14 mouse cellular contexts compared by ENCODE assay signal in the genomic region with DNA sequence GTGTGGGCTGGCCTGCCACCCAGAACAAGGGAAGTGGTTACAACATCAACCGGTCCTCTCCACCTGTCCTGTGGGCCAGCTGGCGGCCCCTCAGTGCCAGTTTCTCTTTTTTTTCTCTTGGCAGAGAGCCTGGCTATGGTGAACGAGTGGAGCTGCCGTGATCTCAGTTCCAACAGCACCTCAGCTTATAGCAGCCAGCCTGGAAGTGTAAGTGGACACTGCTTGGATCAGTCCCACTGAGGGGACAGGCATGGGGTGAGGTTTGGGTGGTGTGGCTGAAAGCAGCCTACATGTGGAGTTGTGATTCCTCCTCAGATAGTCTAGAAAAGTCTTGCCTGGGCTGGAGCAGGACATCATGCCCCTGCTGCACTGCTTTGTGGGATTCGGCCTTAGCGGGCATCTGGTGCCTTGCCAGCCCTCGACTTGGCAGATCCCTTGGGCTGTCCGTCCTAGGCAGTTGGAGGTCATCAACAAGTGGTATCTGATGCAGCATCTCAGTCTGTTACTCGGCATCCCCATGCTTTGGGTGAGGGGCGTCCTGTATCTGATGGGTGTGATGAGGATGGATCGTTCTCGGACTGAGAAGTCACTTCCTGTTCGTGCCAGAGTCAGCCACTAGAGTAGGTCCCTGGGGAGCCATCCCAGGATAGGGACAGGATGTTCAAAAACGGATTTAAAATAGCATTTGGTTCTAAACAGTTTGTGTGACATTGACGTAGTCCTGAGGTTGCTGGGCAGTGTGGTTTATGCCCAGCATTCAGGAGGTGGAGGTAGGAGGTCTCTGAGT. TPM values are rescaled to one million over a fixed set of nuclear protein-coding genes. Genes with fewer than 3 reads are reported as not detected.
DNase-seq lines count a peak whose midpoint lies in the region; ATAC-seq lines count a peak whose summit lies in the region.
"Had no signal": no experiment of that assay in that cellular context is flagged by ENCODE, and none has a peak within 500 bp of the region (broad histone marks: within the 10 kb centered on the region; RNA-seq: fewer than 3 reads in every experiment).

No protein-coding gene starts in this region.

- no peaks in the 10 kb centered on the region for H3K9me3 ChIP-seq in lung, embryonic 16.5 days (ENCODE audit: control insufficient read depth, low read length)
- H3K9me3 ChIP-seq: embryonic facial prominence, embryonic 15.5 days; hindbrain, embryonic 10.5 days; limb, embryonic 10.5 days had no signal

- peak; percentile 26; the same call in 1 of the 2 replicates for ATAC-seq in lung, embryonic 16.5 days (ENCODE audit: low read depth)

- no peaks in the 10 kb centered on the region for H3K4me1 ChIP-seq in lung, embryonic 16.5 days (replicated peaks; ENCODE audit: control insufficient read depth, insufficient read depth, low read length)
- H3K4me1 ChIP-seq: embryonic facial prominence, embryonic 15.5 days; hindbrain, embryonic 10.5 days; limb, embryonic 10.5 days had no signal

- H3K27me3 ChIP-seq in lung, embryonic 16.5 days (ENCODE audit: control insufficient read depth, insufficient read depth, low read depth, low read length), result no peaks in the 10 kb centered on the region
- H3K27me3 ChIP-seq: embryonic facial prominence, embryonic 15.5 days had no signal

- H3K9ac ChIP-seq in lung, embryonic 16.5 days (ENCODE audit: low read length), result no peak overlapping the region
- H3K9ac ChIP-seq: embryonic facial prominence, embryonic 15.5 days had no signal

- intact Hi-C loops in heart, postnatal 10 days (cut with DNase I), result no loop called here
- intact Hi-C loops in left cerebral cortex, postnatal 14 days (cut with DNase I), result no loop called here

- no peak overlapping the region for H3K4me2 ChIP-seq in lung, embryonic 16.5 days (ENCODE audit: low read depth, low read length)
- H3K4me2 ChIP-seq: embryonic facial prominence, embryonic 15.5 days had no signal

- DNase-seq in adrenal gland, postnatal 14 days, result peak; percentile 29
- DNase-seq in adrenal gland, adult 2 months, result no peak
- no peak for DNase-seq in lung, postnatal 14 days
- peak; percentile 43 to 48 for DNase-seq in heart, postnatal 10 days
- DNase-seq in skeletal muscle tissue, adult 2 months (ENCODE audit: low read depth, low spot score), result peak; percentile 82
- no peak for DNase-seq in urinary bladder, postnatal 14 days (ENCODE audit: low spot score)
- DNase-seq in left cerebral cortex, postnatal 14 days (ENCODE audit: low spot score in 2 of 2), result no peak

- no peak overlapping the region for H3K27ac ChIP-seq in lung, embryonic 16.5 days (ENCODE audit: low read length)
- H3K27ac ChIP-seq: embryonic facial prominence, embryonic 15.5 days; hindbrain, embryonic 10.5 days; limb, embryonic 10.5 days had no signal

- WGBS in lung, embryonic 16.5 days, result 74% methylated on average over 15 of the region's 15 CpGs

- peaks cover 28% of the 10 kb centered on the region for H3K36me3 ChIP-seq in lung, embryonic 16.5 days (ENCODE audit: control insufficient read depth, insufficient read depth, low read length)

- H3K4me3 ChIP-seq in lung, embryonic 16.5 days (ENCODE audit: low read length), result no peak overlapping the region
- H3K4me3 ChIP-seq: embryonic facial prominence, embryonic 15.5 days; hindbrain, embryonic 10.5 days; limb, embryonic 10.5 days had no signal

RNA-seq across cellular contexts. Expression of a gene that starts 22.7 kb away (rescaled TPM):
- 15.9 and 17.8 TPM in 2 replicates for total RNA-seq in adrenal gland, postnatal 14 days (2021)
- total RNA-seq in adrenal gland, adult 2 months (2021), result 10 to 100 TPM; 14.0 to 18.1 TPM
- polyA plus RNA-seq in adrenal gland, adult 2 months (2012; rRNA removed), result 23.7 and 30.3 TPM in 2 replicates
- 10.7 and 10.8 TPM in 2 replicates for polyA plus RNA-seq in lung, embryonic 16.5 days (2015; fragmentation: Nextera tagmentation; extraction: Ambion mirVana)
- total RNA-seq in heart, postnatal 10 days (2021), result 10 to 100 TPM in 1 of 2 experiments, 1 to 10 TPM in 1; 10.0 to 10.1 TPM
- total RNA-seq in left cerebral cortex, postnatal 14 days (2021), result 10 to 100 TPM; 33.4 to 38.6 TPM

RNA-seq across cellular contexts. Expression of a gene that starts 26.5 kb away (rescaled TPM):
- 20.2 and 21.2 TPM in 2 replicates for total RNA-seq in adrenal gland, postnatal 14 days (2021)
- total RNA-seq in adrenal gland, adult 2 months (2021), result 10 to 100 TPM; 16.7 to 24.4 TPM
- 24.0 and 25.7 TPM in 2 replicates for polyA plus RNA-seq in adrenal gland, adult 2 months (2012; rRNA removed)
- polyA plus RNA-seq in lung, embryonic 16.5 days (2015; fragmentation: Nextera tagmentation; extraction: Ambion mirVana), result 28.9 and 30.9 TPM in 2 replicates
- total RNA-seq in heart, postnatal 10 days (2021), result 10 to 100 TPM; 18.4 to 18.8 TPM
- 10 to 100 TPM; 18.4 to 20.0 TPM for total RNA-seq in left cerebral cortex, postnatal 14 days (2021)

RNA-seq across cellular contexts. Expression of a gene that starts 29.1 kb away (rescaled TPM):
- 34.3 and 35.7 TPM in 2 replicates for total RNA-seq in adrenal gland, postnatal 14 days (2021)
- total RNA-seq in adrenal gland, adult 2 months (2021), result 10 to 100 TPM; 50.4 to 50.6 TPM
- polyA plus RNA-seq in adrenal gland, adult 2 months (2012; rRNA removed), result 32.6 and 40.0 TPM in 2 replicates
- 48.3 and 51.2 TPM in 2 replicates for polyA plus RNA-seq in lung, embryonic 16.5 days (2015; fragmentation: Nextera tagmentation; extraction: Ambion mirVana)
- 10 to 100 TPM; 11.3 to 13.9 TPM for total RNA-seq in heart, postnatal 10 days (2021)
- total RNA-seq in left cerebral cortex, postnatal 14 days (2021), result 10 to 100 TPM; 72.2 to 73.5 TPM

RNA-seq across cellular contexts. Expression of a gene that starts 29.1 kb away (rescaled TPM):
- total RNA-seq in adrenal gland, postnatal 14 days (2021), result 20.4 and 22.9 TPM in 2 replicates
- 10 to 100 TPM; 18.5 to 25.1 TPM for total RNA-seq in adrenal gland, adult 2 months (2021)
- 24.1 and 28.9 TPM in 2 replicates for polyA plus RNA-seq in adrenal gland, adult 2 months (2012; rRNA removed)
- 43.4 and 43.6 TPM in 2 replicates for polyA plus RNA-seq in lung, embryonic 16.5 days (2015; fragmentation: Nextera tagmentation; extraction: Ambion mirVana)
- 10 to 100 TPM; 12.7 to 13.8 TPM for total RNA-seq in heart, postnatal 10 days (2021)
- 10 to 100 TPM; 25.0 to 27.2 TPM for total RNA-seq in left cerebral cortex, postnatal 14 days (2021)

RNA-seq across cellular contexts. Expression of a gene that starts 35.6 kb away (rescaled TPM):
- total RNA-seq in adrenal gland, postnatal 14 days (2021), result 0.37 TPM in 1 of 2 replicates, not detected in the other
- total RNA-seq in adrenal gland, adult 2 months (2021), result not detected
- not detected in 2 replicates for polyA plus RNA-seq in adrenal gland, adult 2 months (2012; rRNA removed)
- 11.5 and 13.1 TPM in 2 replicates for polyA plus RNA-seq in lung, embryonic 16.5 days (2015; fragmentation: Nextera tagmentation; extraction: Ambion mirVana)
- not detected for total RNA-seq in heart, postnatal 10 days (2021)
- not detected for total RNA-seq in left cerebral cortex, postnatal 14 days (2021)
- total RNA-seq: megakaryocyte, adult 5-6 weeks had no signal
- polyA plus RNA-seq: C2C12; hindbrain, embryonic 10.5 days; limb, embryonic 10.5 days; neural tube, embryonic 14.5 days had no signal

Comparison
In these comparisons a context has a peak if more than half of its experiments do, and no peak if none do; other contexts are left out.
1. DNase-seq: peak in adrenal gland, postnatal 14 days (single experiment), heart, postnatal 10 days (2 of 2) and skeletal muscle tissue, adult 2 months (single experiment); none in adrenal gland, adult 2 months (single experiment), lung, postnatal 14 days (single experiment), urinary bladder, postnatal 14 days (single experiment) and left cerebral cortex, postnatal 14 days (0 of 2).